Mouse (Mus musculus) inflammation-experienced regulatory T-cells (primary cell): Measurements from ENCODE around the gene Gzmm. TPM values are rescaled to one million over a fixed set of nuclear protein-coding genes. Genes with fewer than 3 reads are reported as not detected.

ENCODE experiments used
- polyA plus RNA-seq, 2 experiments: library from polyadenylated mRNA; unstranded; fragments of 100-300 nt; shearing (Covaris generic); gene quantifications; one replicate each; pipeline ENCODE4 v1.2.1; 2017

Gzmm gene
- 1 to 10 TPM; 1.1 to 3.0 TPM for polyA plus RNA-seq

GRCm38 (mm10) chr10:79688720-79689119 lies at the start of gene Gzmm:
Gene Gzmm, plus strand, starts transcription at chr10:79689020.

GRCm38 (mm10) chr10:79645711-79646110 lies 43.1 kb upstream of the Gzmm start, which contains the start of gene Odf3l2:
Gene Odf3l2, minus strand, starts transcription at chr10:79645738.

GRCm38 (mm10) chr10:79664131-79664665 lies 24.6 kb upstream of the Gzmm start, which contains the start of gene Madcam1:
Gene Madcam1, plus strand, starts transcription at chr10:79664559.

GRCm38 (mm10) chr10:79668771-79669575 lies 19.8 kb upstream of the Gzmm start, which contains the start of gene Tpgs1:
Gene Tpgs1, plus strand, starts transcription at chr10:79669369.

DNA sequence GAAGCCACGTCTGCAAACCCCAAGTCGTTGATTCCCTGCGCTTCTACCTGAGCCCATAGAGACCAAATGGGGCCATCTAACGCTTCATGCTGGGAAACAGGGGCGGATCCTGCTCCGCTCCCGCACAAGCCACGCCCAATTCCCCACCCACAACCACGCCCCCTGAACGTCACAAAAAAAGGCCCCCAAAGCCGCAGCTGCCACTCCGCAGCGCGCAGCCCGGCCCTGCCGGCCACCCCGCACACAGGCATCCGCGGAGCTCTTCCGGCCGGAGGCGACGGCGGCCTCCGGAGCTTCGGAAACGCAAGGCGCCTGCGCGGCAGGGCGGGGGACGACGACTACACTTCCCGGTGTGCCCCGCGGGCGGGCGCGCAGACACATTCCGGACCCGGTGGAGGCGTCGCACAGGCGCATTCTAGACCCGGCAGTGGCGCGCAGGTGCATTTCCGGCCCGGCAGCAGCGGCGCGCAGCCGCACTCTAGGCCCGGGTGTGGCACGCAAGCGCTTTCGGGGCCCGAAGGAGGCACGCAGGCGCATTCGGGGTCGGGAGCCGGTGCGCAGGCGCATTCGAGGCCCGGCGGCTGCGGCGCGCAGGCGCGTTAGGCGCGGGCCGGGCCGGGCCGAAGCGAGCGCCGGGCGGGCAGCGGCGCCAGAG lies 7.1 kb upstream of the Gzmm start, which contains the start of gene Cdc34:
Gene Cdc34, plus strand, starts transcription at position 605 of the 655 bp plus-strand sequence.

DNA sequence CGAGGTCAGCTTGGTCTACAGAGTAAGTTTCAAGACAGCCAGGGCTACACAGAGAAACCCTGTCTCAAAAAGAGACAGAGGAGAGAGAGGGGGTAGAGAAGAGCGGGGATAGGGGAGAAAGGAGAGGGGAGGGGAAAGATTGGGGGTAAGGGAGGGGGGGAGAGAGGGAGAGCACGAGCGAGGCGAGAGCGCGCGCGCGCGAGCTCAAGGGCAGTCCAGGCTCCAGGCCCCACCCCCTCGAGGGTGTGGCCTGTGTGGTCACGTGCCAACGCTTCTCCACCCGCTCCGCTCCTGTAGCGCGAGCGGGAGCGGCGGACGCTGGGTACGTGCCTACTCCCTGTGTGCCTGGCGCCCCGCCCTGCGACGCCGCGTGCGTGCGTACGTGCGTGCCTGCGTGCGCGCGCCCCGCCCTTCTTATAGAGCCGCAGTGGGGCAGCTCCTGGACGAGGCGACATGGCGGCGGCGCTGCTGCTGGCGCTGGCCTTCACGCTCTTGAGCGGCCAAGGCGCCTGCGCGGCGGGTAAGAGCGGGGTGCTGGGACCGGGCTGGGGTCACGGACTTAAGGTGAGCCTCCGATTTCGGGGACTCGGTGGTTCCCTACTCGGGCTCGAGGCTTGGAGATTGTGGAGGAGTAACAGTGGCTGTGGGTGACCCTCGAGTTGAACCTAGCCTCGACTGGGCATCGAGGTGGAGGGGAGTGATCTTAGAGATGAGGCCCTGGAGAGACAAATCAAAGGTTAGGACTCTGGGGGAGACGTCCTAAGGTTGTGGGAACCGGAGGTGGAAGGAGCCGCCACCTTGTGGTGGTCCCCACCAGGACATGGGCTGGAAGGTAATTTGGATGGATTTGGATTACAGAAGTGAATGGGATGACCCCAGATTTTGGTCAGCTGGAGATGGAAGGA lies 15.5 kb downstream of the Gzmm start, which contains the start of gene Bsg:
Gene Bsg, plus strand, starts transcription at position 427 of the 905 bp plus-strand sequence.

GRCm38 (mm10) chr10:79716254-79716987 lies 27.6 kb downstream of the Gzmm start, which contains the start of gene Hcn2:
Gene Hcn2, plus strand, starts transcription at chr10:79716634.

Other genes with a start within 250 kb of the Gzmm start
- gene Vmn2r83, start 220.3 kb upstream of the Gzmm start, polyA plus RNA-seq: not detected
- 1 to 10 TPM; 5.0 to 6.5 TPM for gene Plpp2, start 155.2 kb upstream of the Gzmm start, polyA plus RNA-seq
- 10 to 100 TPM; 39.6 to 51.5 TPM for gene Mier2, start 133.8 kb upstream of the Gzmm start, polyA plus RNA-seq
- under 1 TPM in 1 of 2 experiments, not detected in 1; 0.62 TPM for gene Theg, start 101.7 kb upstream of the Gzmm start, polyA plus RNA-seq
- under 1 TPM; 0.17 to 0.27 TPM for gene C2cd4c, start 75.0 kb upstream of the Gzmm start, polyA plus RNA-seq
- under 1 TPM in 1 of 2 experiments, not detected in 1; 0.30 TPM for gene Shc2, start 51.1 kb upstream of the Gzmm start, polyA plus RNA-seq
- not detected for gene Odf3l2, start 43.3 kb upstream of the Gzmm start, polyA plus RNA-seq
- 1 to 10 TPM in 1 of 2 experiments, not detected in 1; 1.6 TPM for gene Madcam1, start 24.5 kb upstream of the Gzmm start, polyA plus RNA-seq
- gene Tpgs1, start 19.7 kb upstream of the Gzmm start, polyA plus RNA-seq: 10 to 100 TPM; 40.8 to 60.9 TPM
- 10 to 100 TPM; 87.7 to 88.0 TPM for gene Cdc34, start 6.8 kb upstream of the Gzmm start, polyA plus RNA-seq
- 100 to 1,000 TPM; 235 to 253 TPM for gene Bsg, start 15.5 kb downstream of the Gzmm start, polyA plus RNA-seq
- gene Hcn2, start 27.6 kb downstream of the Gzmm start, polyA plus RNA-seq: under 1 TPM in 1 of 2 experiments, not detected in 1; 0.13 TPM
- 10 to 100 TPM; 41.3 to 47.1 TPM for gene Polrmt, start 57.6 kb downstream of the Gzmm start, polyA plus RNA-seq
- under 1 TPM; 0.12 to 0.55 TPM for gene Fgf22, start 66.1 kb downstream of the Gzmm start, polyA plus RNA-seq
- gene Rnf126, start 77.9 kb downstream of the Gzmm start, polyA plus RNA-seq: 10 to 100 TPM; 47.4 to 52.3 TPM
- under 1 TPM; 0.13 to 0.51 TPM for gene Fstl3, start 88.3 kb downstream of the Gzmm start, polyA plus RNA-seq
- not detected for gene Prss57, start 101.9 kb downstream of the Gzmm start, polyA plus RNA-seq
- 1 to 10 TPM in 1 of 2 experiments, under 1 TPM in 1; 0.76 to 4.9 TPM for gene Palm, start 104.6 kb downstream of the Gzmm start, polyA plus RNA-seq
- gene Misp, start 132.0 kb downstream of the Gzmm start, polyA plus RNA-seq: 1 to 10 TPM in 1 of 2 experiments, not detected in 1; 2.1 TPM
- 100 to 1,000 TPM; 239 to 286 TPM for gene Ptbp1, start 165.4 kb downstream of the Gzmm start, polyA plus RNA-seq
- gene Prtn3, start 185.5 kb downstream of the Gzmm start, polyA plus RNA-seq: under 1 TPM in 1 of 2 experiments, not detected in 1; 0.34 TPM
- gene Plppr3, start 185.6 kb downstream of the Gzmm start, polyA plus RNA-seq: 1 to 10 TPM; 2.7 to 4.4 TPM
- not detected for gene Elane, start 197.2 kb downstream of the Gzmm start, polyA plus RNA-seq
- gene Cfd, start 201.8 kb downstream of the Gzmm start, polyA plus RNA-seq: not detected
- gene Med16, start 219.9 kb downstream of the Gzmm start, polyA plus RNA-seq: 10 to 100 TPM; 30.5 to 30.7 TPM
- gene Gm26602, start 221.8 kb downstream of the Gzmm start, polyA plus RNA-seq: 10 to 100 TPM; 10.9 to 15.4 TPM
- gene Kiss1r, start 228.0 kb downstream of the Gzmm start, polyA plus RNA-seq: under 1 TPM; 0.09 to 0.57 TPM
- 100 to 1,000 TPM; 160 to 181 TPM for gene R3hdm4, start 232.2 kb downstream of the Gzmm start, polyA plus RNA-seq
- gene Arid3a, start 238.0 kb downstream of the Gzmm start, polyA plus RNA-seq: 1 to 10 TPM; 6.9 to 8.9 TPM